Mouse (Mus musculus): ENCODE measurements at regions not wholly inside any gene's neighbourhood (a gene's known extent, or its start where the extent isn't known, plus 50 kb on each side); places are given as distances from the start of the nearest gene placed in this dataset.

GRCm38 (mm10) chr10:19126922-19127321 is 111.5 kb upstream of the Tnfaip3 start:
- no peak for DNase-seq (ENCODE audit: low read depth, low spot score)
- no peaks in the 10 kb centered on the region for H3K36me3 ChIP-seq (ENCODE audit: control insufficient read depth in 1 of 2, insufficient read depth in 2 of 2, low read length in 2 of 2)
- H3K79me2 ChIP-seq (ENCODE audit: control insufficient read depth, insufficient read depth, low read length, poor library complexity) = no peaks in the 10 kb centered on the region
- H3K27ac ChIP-seq (ENCODE audit: control insufficient read depth, low read depth, low read length) = no peak overlapping the region
- no peaks in the 10 kb centered on the region for H3K27me3 ChIP-seq (ENCODE audit: control insufficient read depth in 1 of 2, insufficient read depth in 2 of 2, low read length in 2 of 2)
- TF ChIP-seq HCFC1 (IDR thresholded peaks at IDR 0.05; ENCODE audit: low read depth, low read length) (no peak), E2F4 (IDR thresholded peaks at IDR 0.05; ENCODE audit: borderline replicate concordance, low read depth, low read length) (no peak), SMC3 (IDR thresholded peaks at IDR 0.05; ENCODE audit: low read depth, low read length) (no peak), KAT2A (conservative IDR thresholded peaks at IDR 0.05; ENCODE audit: low read depth, low read length) (no peak), NRF1 (IDR thresholded peaks at IDR 0.05; ENCODE audit: insufficient read depth, low read depth, low read length, poor library complexity, severe bottlenecking) (no peak), TBP (IDR thresholded peaks at IDR 0.05; ENCODE audit: low read depth, low read length) (no peak), MEF2A (IDR thresholded peaks at IDR 0.05; ENCODE audit: extremely low read depth, insufficient replicate concordance, low read depth, low read length, poor library complexity, severe bottlenecking) (no peak), POLR2A (IDR thresholded peaks at IDR 0.05; ENCODE audit: control insufficient read depth in 1 of 2, insufficient read depth in 1 of 2, low read depth in 1 of 2, low read length in 2 of 2, poor library complexity in 1 of 2) (no peak), NELFE (IDR thresholded peaks at IDR 0.05; ENCODE audit: low read depth, low read length) (no peak), POLR2AphosphoS5 (IDR thresholded peaks at IDR 0.05; ENCODE audit: borderline replicate concordance, low read depth, low read length) (no peak), MYB (IDR thresholded peaks at IDR 0.05; ENCODE audit: low read depth, low read length) (no peak), SIN3A (IDR thresholded peaks at IDR 0.05; ENCODE audit: low read length) (no peak), GABPA (IDR thresholded peaks at IDR 0.05; ENCODE audit: low read depth, low read length) (no peak), ZKSCAN1 (IDR thresholded peaks at IDR 0.05; ENCODE audit: low read depth, low read length) (no peak), TCF12 (IDR thresholded peaks at IDR 0.05; ENCODE audit: low read depth, low read length) (no peak), POLR2AphosphoS2 (IDR thresholded peaks at IDR 0.05; ENCODE audit: low read length) (no peak), ZC3H11A (IDR thresholded peaks at IDR 0.05; ENCODE audit: low read depth, low read length) (no peak), CTCF (IDR thresholded peaks at IDR 0.05 in 2 of 3, conservative IDR thresholded peaks at IDR 0.05 in 1 of 3; ENCODE audit: control insufficient read depth in 1 of 3, insufficient read depth in 1 of 3, low read depth in 2 of 3, low read length in 3 of 3, poor library complexity in 1 of 3, severe bottlenecking in 1 of 3) (no peak)
- no peak overlapping the region for H3K4me3 ChIP-seq (ENCODE audit: control insufficient read depth in 1 of 2, insufficient read depth in 1 of 2, low read depth in 2 of 2, low read length in 2 of 2)
- no peaks in the 10 kb centered on the region for H3K4me1 ChIP-seq (ENCODE audit: control insufficient read depth in 1 of 2, insufficient read depth in 2 of 2, low read length in 2 of 2)
- no peak overlapping the region for H3K9ac ChIP-seq (ENCODE audit: control insufficient read depth, low read depth, low read length, poor library complexity, severe bottlenecking)
- H3K9me3 ChIP-seq (replicated peaks; ENCODE audit: insufficient read depth, low read length) = no peaks in the 10 kb centered on the region

- no peaks in the 10 kb centered on the region for H3K9me3 ChIP-seq (replicated peaks; ENCODE audit: insufficient read depth, low read length)
- no peaks in the 10 kb centered on the region for H3K79me2 ChIP-seq (ENCODE audit: control insufficient read depth, insufficient read depth, low read length, poor library complexity)
- H3K27ac ChIP-seq (ENCODE audit: control insufficient read depth, low read depth, low read length) = no peak overlapping the region
- no peak for DNase-seq (ENCODE audit: low read depth, low spot score)
- no peaks in the 10 kb centered on the region for H3K36me3 ChIP-seq (ENCODE audit: control insufficient read depth in 1 of 2, insufficient read depth in 2 of 2, low read length in 2 of 2)
- H3K4me3 ChIP-seq (ENCODE audit: control insufficient read depth in 1 of 2, insufficient read depth in 1 of 2, low read depth in 2 of 2, low read length in 2 of 2) = no peak overlapping the region
- H3K4me1 ChIP-seq (ENCODE audit: control insufficient read depth in 1 of 2, insufficient read depth in 2 of 2, low read length in 2 of 2) = no peaks in the 10 kb centered on the region
- H3K9ac ChIP-seq (ENCODE audit: control insufficient read depth, low read depth, low read length, poor library complexity, severe bottlenecking) = no peak overlapping the region
- TF ChIP-seq TBP (IDR thresholded peaks at IDR 0.05; ENCODE audit: low read depth, low read length) = no peak
- TF ChIP-seq RCOR1 (IDR thresholded peaks at IDR 0.05; ENCODE audit: low read depth, low read length) = no peak
- TF ChIP-seq MXI1 (IDR thresholded peaks at IDR 0.05; ENCODE audit: low read depth, low read length) = no peak
- TF ChIP-seq ZNF384 (IDR thresholded peaks at IDR 0.05; ENCODE audit: low read depth, low read length) = no peak
- no peak for TF ChIP-seq SMC3 (IDR thresholded peaks at IDR 0.05; ENCODE audit: low read depth, low read length)
- no peak for TF ChIP-seq JUND (IDR thresholded peaks at IDR 0.05; ENCODE audit: low read depth, low read length)
- TF ChIP-seq UBTF (IDR thresholded peaks at IDR 0.05; ENCODE audit: borderline replicate concordance, insufficient read depth, low read depth, low read length) = no peak
- TF ChIP-seq ZC3H11A (IDR thresholded peaks at IDR 0.05; ENCODE audit: low read depth, low read length) = no peak
- no peak for TF ChIP-seq KAT2A (conservative IDR thresholded peaks at IDR 0.05; ENCODE audit: low read depth, low read length)
- no peak for TF ChIP-seq GATA1 (IDR thresholded peaks at IDR 0.05; ENCODE audit: low read depth, low read length)
- TF ChIP-seq HCFC1 (IDR thresholded peaks at IDR 0.05; ENCODE audit: low read depth, low read length) = no peak
- TF ChIP-seq ZMIZ1 (IDR thresholded peaks at IDR 0.05; ENCODE audit: low read depth, low read length) = no peak
- H3K27me3 ChIP-seq (ENCODE audit: control insufficient read depth in 1 of 2, insufficient read depth in 2 of 2, low read length in 2 of 2) = no peaks in the 10 kb centered on the region
Observed at GRCm38 (mm10) chr10:19126438-19126837, 111.0 kb upstream of the Tnfaip3 start.
